Mouse (Mus musculus) heart, adult 2 months (tissue): ENCODE data around the gene Foxr1.

Experiments used
- CTCF ChIP-seq: fragments of 200-600 bp; IDR thresholded peaks from 2 replicates; pipeline ENCODE4 v1.8.1; 2022; ENCODE audit warnings: antibody characterized with exemption, mild to moderate bottlenecking, moderate library complexity
- EP300 ChIP-seq: fragments of 200-500 bp; IDR thresholded peaks from 2 replicates; pipeline ENCODE4 v1.6.1; 2011; ENCODE audit warnings: low read depth, low read length, control low read depth; ENCODE audit not compliant: insufficient read depth
- POLR2A ChIP-seq: fragments of 200-500 bp; IDR thresholded peaks from 2 replicates; pipeline ENCODE4 v1.6.1; 2011; ENCODE audit warnings: mild to moderate bottlenecking, low read depth, low read length, control low read depth; ENCODE audit not compliant: insufficient read depth

DNA sequence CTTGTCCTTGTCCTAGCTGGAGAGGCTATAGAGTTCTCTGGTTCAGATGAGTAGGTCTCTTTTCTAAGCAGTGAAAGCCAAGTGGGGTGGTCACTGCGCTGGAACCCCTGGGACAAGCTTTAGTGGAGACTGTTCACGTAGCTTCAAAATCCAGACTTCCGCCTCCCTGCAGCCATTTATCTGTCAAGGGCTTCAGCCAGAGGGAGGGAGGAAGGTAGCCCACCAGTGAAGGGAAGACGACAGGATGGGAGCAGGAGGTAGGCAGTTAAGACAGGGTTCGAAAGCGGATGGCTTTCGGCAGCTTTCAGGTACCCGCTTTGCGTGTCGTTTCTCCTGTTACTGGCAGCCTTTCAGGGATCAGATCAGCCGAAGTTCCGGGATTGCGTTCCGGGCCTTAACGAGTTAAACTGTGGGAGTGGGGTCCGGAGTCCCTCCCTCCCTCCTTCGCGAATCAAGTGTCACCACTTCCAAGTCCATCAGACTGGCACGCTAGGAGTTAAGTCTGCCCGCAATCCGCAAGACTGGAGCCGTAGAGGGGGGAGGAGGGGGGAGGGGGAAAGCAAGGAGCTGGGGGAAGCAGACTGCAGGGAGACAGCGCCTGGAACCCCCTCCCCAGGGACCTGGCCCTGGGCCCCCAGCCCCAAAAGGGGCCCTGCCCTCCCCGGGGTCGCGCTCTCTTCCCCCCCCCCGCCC is 37.4 kb upstream of the Foxr1 start:
- TF ChIP-seq POLR2A = 0 out of 2 replicates have a peak, but pooled peaks have one; percentile 51
- 0 out of 2 replicates have a peak, but pooled peaks have one; percentile 11 for TF ChIP-seq EP300
- TF ChIP-seq CTCF = no peak
